Mouse (Mus musculus): ENCODE measurements at regions not wholly inside any gene's neighbourhood (a gene's known extent, or its start where the extent isn't known, plus 50 kb on each side); places are given as distances from the start of the nearest gene placed in this dataset.

DNA sequence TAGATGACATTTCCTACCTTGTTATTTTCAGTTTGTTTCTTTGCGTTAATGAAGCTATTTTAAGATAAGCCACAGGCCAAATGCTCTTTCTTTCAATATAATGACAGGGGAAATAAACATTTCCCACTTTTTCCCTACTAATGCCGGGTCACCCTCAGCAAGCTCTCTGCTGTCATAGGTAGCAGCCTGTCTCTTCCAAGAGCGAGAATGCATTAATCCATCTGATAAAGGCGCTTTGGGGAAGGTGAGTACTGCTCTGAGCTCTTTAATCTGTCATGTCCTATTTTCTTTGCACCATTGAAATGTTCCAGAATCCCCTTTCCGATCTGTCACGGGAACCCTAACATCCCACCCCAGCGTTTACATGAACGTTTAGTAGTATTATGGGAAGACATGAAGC, 96.0 kb upstream of the Mrps30 start:
- H3K9me3 ChIP-seq (replicated peaks; ENCODE audit: control insufficient read depth, insufficient read depth, low read length, poor library complexity, severe bottlenecking), result no peaks in the 10 kb centered on the region
- H3K9ac ChIP-seq (ENCODE audit: low read depth, poor library complexity, severe bottlenecking), result no peak overlapping the region
- no peak overlapping the region for H3K4me3 ChIP-seq (ENCODE audit: low read depth, low read length)
- H3K4me1 ChIP-seq (ENCODE audit: control insufficient read depth, insufficient read depth, low read length), result no peaks in the 10 kb centered on the region
- no peak overlapping the region for H3K27ac ChIP-seq (ENCODE audit: insufficient read depth, low read length)
- no peaks in the 10 kb centered on the region for H3K36me3 ChIP-seq (ENCODE audit: control insufficient read depth, insufficient read depth, low read length, poor library complexity, severe bottlenecking)
- H3K27me3 ChIP-seq (ENCODE audit: control insufficient read depth, insufficient read depth, low read length, poor library complexity, severe bottlenecking), result no peaks in the 10 kb centered on the region
- TF ChIP-seq EP300 (IDR thresholded peaks at IDR 0.05; ENCODE audit: insufficient read depth, low read depth, low read length), result no peak
- no peak for TF ChIP-seq CTCF (IDR thresholded peaks at IDR 0.05; ENCODE audit: low read depth, low read length)
- no peak for TF ChIP-seq POLR2A (IDR thresholded peaks at IDR 0.05; ENCODE audit: insufficient read depth, low read length)

GRCm38 (mm10) chr13:118480237-118480636, 93.2 kb upstream of the Mrps30 start:
- no peak for TF ChIP-seq POLR2A (IDR thresholded peaks at IDR 0.05; ENCODE audit: insufficient read depth, low read length)
- TF ChIP-seq EP300 (IDR thresholded peaks at IDR 0.05; ENCODE audit: insufficient read depth, low read depth, low read length), result no peak
- H3K4me1 ChIP-seq (ENCODE audit: control insufficient read depth, insufficient read depth, low read length), result no peaks in the 10 kb centered on the region

GRCm38 (mm10) chr13:118478487-118478886, 91.4 kb upstream of the Mrps30 start:
- Histone ChIP-seq H3K9ac (ENCODE audit: low read depth, poor library complexity, severe bottlenecking) (no peak overlapping the region), H3K9me3 (replicated peaks; ENCODE audit: control insufficient read depth, insufficient read depth, low read length, poor library complexity, severe bottlenecking) (no peaks in the 10 kb centered on the region), H3K27me3 (ENCODE audit: control insufficient read depth, insufficient read depth, low read length, poor library complexity, severe bottlenecking) (no peaks in the 10 kb centered on the region), H3K4me1 (ENCODE audit: control insufficient read depth, insufficient read depth, low read length) (no peaks in the 10 kb centered on the region), H3K4me3 (ENCODE audit: low read depth, low read length) (no peak overlapping the region), H3K36me3 (ENCODE audit: control insufficient read depth, insufficient read depth, low read length, poor library complexity, severe bottlenecking) (no peaks in the 10 kb centered on the region), H3K27ac (ENCODE audit: insufficient read depth, low read length) (no peak overlapping the region)
- TF ChIP-seq POLR2A (IDR thresholded peaks at IDR 0.05; ENCODE audit: insufficient read depth, low read length) (no peak), CTCF (IDR thresholded peaks at IDR 0.05; ENCODE audit: low read depth, low read length) (no peak), EP300 (IDR thresholded peaks at IDR 0.05; ENCODE audit: insufficient read depth, low read depth, low read length) (no peak)

More at GRCm38 (mm10) chr13:118480237-118480636, 93.2 kb upstream of the Mrps30 start:
- H3K4me3 ChIP-seq (ENCODE audit: low read depth, low read length), result no peak overlapping the region
- no peak overlapping the region for H3K27ac ChIP-seq (ENCODE audit: insufficient read depth, low read length)
- no peaks in the 10 kb centered on the region for H3K27me3 ChIP-seq (ENCODE audit: control insufficient read depth, insufficient read depth, low read length, poor library complexity, severe bottlenecking)
- H3K36me3 ChIP-seq (ENCODE audit: control insufficient read depth, insufficient read depth, low read length, poor library complexity, severe bottlenecking), result no peaks in the 10 kb centered on the region
- H3K9me3 ChIP-seq (replicated peaks; ENCODE audit: control insufficient read depth, insufficient read depth, low read length, poor library complexity, severe bottlenecking), result no peaks in the 10 kb centered on the region
- H3K9ac ChIP-seq (ENCODE audit: low read depth, poor library complexity, severe bottlenecking), result no peak overlapping the region

DNA sequence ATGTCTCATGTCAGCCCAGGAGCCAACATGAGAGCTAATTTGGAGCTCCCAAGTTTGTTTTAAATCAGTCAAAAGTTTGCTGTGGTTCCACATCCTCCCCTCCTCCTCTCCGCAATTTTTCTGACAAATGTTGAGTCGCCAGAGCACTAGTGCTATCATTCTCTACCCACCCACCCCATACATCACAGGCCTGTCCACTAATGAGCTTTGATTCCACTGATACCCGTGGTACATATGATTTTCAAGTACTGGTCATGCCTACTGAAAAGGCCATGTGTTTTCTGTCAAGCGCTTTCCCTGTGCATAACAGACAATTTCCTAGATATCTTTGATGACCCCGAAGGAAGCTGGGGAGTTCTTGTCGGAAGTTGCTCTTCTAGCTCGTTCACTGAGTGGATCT, 85.5 kb upstream of the Mrps30 start:
- H3K9me3 ChIP-seq (replicated peaks; ENCODE audit: control insufficient read depth, insufficient read depth, low read length, poor library complexity, severe bottlenecking), result no peaks in the 10 kb centered on the region
- no peaks in the 10 kb centered on the region for H3K27me3 ChIP-seq (ENCODE audit: control insufficient read depth, insufficient read depth, low read length, poor library complexity, severe bottlenecking)
- H3K36me3 ChIP-seq (ENCODE audit: control insufficient read depth, insufficient read depth, low read length, poor library complexity, severe bottlenecking), result no peaks in the 10 kb centered on the region
- no peak overlapping the region for H3K4me3 ChIP-seq (ENCODE audit: low read depth, low read length)
- H3K4me1 ChIP-seq (ENCODE audit: control insufficient read depth, insufficient read depth, low read length), result no peaks in the 10 kb centered on the region
- no peak for TF ChIP-seq CTCF (IDR thresholded peaks at IDR 0.05; ENCODE audit: low read depth, low read length)
- TF ChIP-seq POLR2A (IDR thresholded peaks at IDR 0.05; ENCODE audit: insufficient read depth, low read length), result no peak
- no peak for TF ChIP-seq EP300 (IDR thresholded peaks at IDR 0.05; ENCODE audit: insufficient read depth, low read depth, low read length)
- no peak overlapping the region for H3K27ac ChIP-seq (ENCODE audit: insufficient read depth, low read length)
- H3K9ac ChIP-seq (ENCODE audit: low read depth, poor library complexity, severe bottlenecking), result no peak overlapping the region

GRCm38 (mm10) chr13:118459672-118460384, 72.8 kb upstream of the Mrps30 start:
- Histone ChIP-seq H3K9me3 (replicated peaks; ENCODE audit: control insufficient read depth, insufficient read depth, low read length, poor library complexity, severe bottlenecking) (no peaks in the 10 kb centered on the region), H3K4me3 (ENCODE audit: low read depth, low read length) (no peak overlapping the region), H3K27ac (ENCODE audit: insufficient read depth, low read length) (no peak overlapping the region), H3K4me1 (ENCODE audit: control insufficient read depth, insufficient read depth, low read length) (no peaks in the 10 kb centered on the region), H3K27me3 (ENCODE audit: control insufficient read depth, insufficient read depth, low read length, poor library complexity, severe bottlenecking) (no peaks in the 10 kb centered on the region), H3K9ac (ENCODE audit: low read depth, poor library complexity, severe bottlenecking) (no peak overlapping the region), H3K36me3 (ENCODE audit: control insufficient read depth, insufficient read depth, low read length, poor library complexity, severe bottlenecking) (no peaks in the 10 kb centered on the region)
- TF ChIP-seq CTCF (IDR thresholded peaks at IDR 0.05; ENCODE audit: low read depth, low read length) (no peak), EP300 (IDR thresholded peaks at IDR 0.05; ENCODE audit: insufficient read depth, low read depth, low read length) (no peak), POLR2A (IDR thresholded peaks at IDR 0.05; ENCODE audit: insufficient read depth, low read length) (no peak)

DNA sequence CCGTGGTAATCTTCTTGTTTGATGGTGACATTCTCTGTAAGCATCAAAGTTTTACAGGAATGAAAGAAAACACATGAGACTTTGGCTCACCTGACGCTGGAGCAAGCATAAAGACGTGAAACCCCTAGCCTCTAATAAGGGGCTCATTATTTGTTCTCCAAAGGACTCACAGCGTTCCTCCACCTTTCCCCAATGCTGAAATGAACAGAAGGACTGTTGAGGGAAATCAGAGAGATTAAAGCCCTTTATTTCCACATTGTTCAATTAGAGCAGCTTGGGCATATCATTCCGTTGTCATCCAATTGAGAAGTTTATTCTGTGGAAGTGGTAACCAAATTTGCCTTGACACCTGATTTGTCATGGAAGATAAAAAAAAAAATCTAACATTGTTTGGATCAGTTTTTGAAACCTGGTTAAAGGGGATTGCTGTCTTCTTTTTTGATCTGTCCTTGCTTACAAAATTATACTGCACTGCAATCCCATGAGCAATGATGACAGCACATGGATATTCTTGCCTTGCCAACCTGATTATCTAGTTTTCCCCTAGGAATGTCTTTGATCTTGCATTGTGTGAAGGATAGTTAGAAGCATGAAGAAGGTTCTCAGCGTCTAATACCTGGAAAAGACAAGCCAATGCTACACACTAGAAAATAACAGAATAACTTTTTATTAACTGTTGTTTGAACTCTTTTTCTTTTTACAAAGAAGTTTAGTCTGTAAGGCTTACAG, 62.1 kb upstream of the Mrps30 start:
- Histone ChIP-seq H3K9me3 (replicated peaks; ENCODE audit: control insufficient read depth, insufficient read depth, low read length, poor library complexity, severe bottlenecking) (no peaks in the 10 kb centered on the region), H3K9ac (ENCODE audit: low read depth, poor library complexity, severe bottlenecking) (no peak overlapping the region), H3K4me1 (ENCODE audit: control insufficient read depth, insufficient read depth, low read length) (no peaks in the 10 kb centered on the region), H3K4me3 (ENCODE audit: low read depth, low read length) (no peak overlapping the region), H3K27me3 (ENCODE audit: control insufficient read depth, insufficient read depth, low read length, poor library complexity, severe bottlenecking) (no peaks in the 10 kb centered on the region), H3K27ac (ENCODE audit: insufficient read depth, low read length) (no peak overlapping the region), H3K36me3 (ENCODE audit: control insufficient read depth, insufficient read depth, low read length, poor library complexity, severe bottlenecking) (no peaks in the 10 kb centered on the region)
- no peak for TF ChIP-seq EP300 (IDR thresholded peaks at IDR 0.05; ENCODE audit: insufficient read depth, low read depth, low read length)
- TF ChIP-seq POLR2A (IDR thresholded peaks at IDR 0.05; ENCODE audit: insufficient read depth, low read length), result no peak
- no peak for TF ChIP-seq CTCF (IDR thresholded peaks at IDR 0.05; ENCODE audit: low read depth, low read length)
